Mouse (Mus musculus) CH12.LX (cell line): Measurements from ENCODE around the gene Keap1. TPM values are rescaled to one million over a fixed set of nuclear protein-coding genes. Genes with fewer than 3 reads are reported as not detected.

Experiments used
- DNase-seq: peaks from one replicate; pipeline ENCODE4 v3.0.0-alpha.2; 2013; ENCODE audit errors: extremely low read depth
- H3K27ac ChIP-seq: 2 replicates; pipeline ENCODE4 v1.5.1; 2012; ENCODE audit warnings: low read depth, mild to moderate bottlenecking, control low read depth, moderate library complexity; ENCODE audit not compliant: insufficient read depth
- H3K27me3 ChIP-seq: replicated peaks from 2 replicates; pipeline ENCODE3; 2012; ENCODE audit warnings: inconsistent platforms
- H3K36me3 ChIP-seq, 2 experiments: replicated peaks in 1 of 2; 2 replicates each; pipeline versions ENCODE3 to v1.6.1; 2012; ENCODE audit warnings: inconsistent platforms in 1 of 2, low read length in 1 of 2, mild to moderate bottlenecking in 1 of 2, mixed read lengths in 1 of 2, moderate library complexity in 1 of 2; ENCODE audit not compliant: control insufficient read depth in 1 of 2, insufficient read depth in 1 of 2
- H3K4me1 ChIP-seq, 2 experiments: 2 replicates each; pipeline ENCODE4 v1.6.1; 2012; ENCODE audit warnings: inconsistent platforms in 1 of 2, moderate library complexity in 1 of 2; ENCODE audit not compliant: insufficient read depth in 2 of 2, control insufficient read depth in 1 of 2
- H3K4me2 ChIP-seq: 2 replicates; pipeline ENCODE4 v1.6.1; 2012; ENCODE audit warnings: low read depth, mild to moderate bottlenecking, control low read depth; ENCODE audit not compliant: poor library complexity, insufficient read depth, severe bottlenecking
- H3K4me3 ChIP-seq, 3 experiments: fragments of 150-350 bp in 1 of 3; sonication (generic) in 1 of 3; replicated peaks in 1 of 3; 2 replicates each; pipeline versions ENCODE3 to v1.5.1; 2011 to 2012; ENCODE audit warnings: low read depth in 2 of 3, low read length in 2 of 3, mild to moderate bottlenecking in 2 of 3, moderate library complexity in 2 of 3, control low read depth in 1 of 3, improper control_type of control experiment in 1 of 3, inconsistent platforms in 1 of 3, mixed read lengths in 1 of 3; ENCODE audit not compliant: poor library complexity in 1 of 3
- H3K79me2 ChIP-seq: replicated peaks from 2 replicates; pipeline ENCODE4 v1.6.1; 2012; ENCODE audit warnings: mild to moderate bottlenecking, moderate library complexity; ENCODE audit not compliant: control insufficient read depth, poor library complexity, insufficient read depth, severe bottlenecking; ENCODE audit errors: extremely low read depth
- H3K9ac ChIP-seq: 2 replicates; pipeline ENCODE4 v1.6.1; 2012; ENCODE audit warnings: low read depth, mild to moderate bottlenecking, control low read depth, moderate library complexity; ENCODE audit not compliant: insufficient read depth
- H3K9me3 ChIP-seq: replicated peaks from 2 replicates; pipeline ENCODE3; 2012; ENCODE audit warnings: low read length, inconsistent platforms, mixed read lengths
- CHD2 ChIP-seq: IDR thresholded peaks from 2 replicates; pipeline ENCODE4 v1.6.1; 2011; ENCODE audit warnings: low read length, improper control_type of control experiment
- CTCF ChIP-seq, 2 experiments: IDR thresholded peaks in 1 of 2; conservative IDR thresholded peaks in 1 of 2; 2 replicates each; pipeline ENCODE4 v1.5.1; 2011 to 2012; ENCODE audit warnings: low read depth in 2 of 2, low read length in 2 of 2, improper control_type of control experiment in 1 of 2, inconsistent platforms in 1 of 2, mild to moderate bottlenecking in 1 of 2, moderate library complexity in 1 of 2
- E2F4 ChIP-seq: IDR thresholded peaks from 2 replicates; pipeline ENCODE4 v1.6.1; 2011; ENCODE audit warnings: low read depth, low read length, improper control_type of control experiment; ENCODE audit not compliant: insufficient replicate concordance
- ELF1 ChIP-seq: IDR thresholded peaks from 2 replicates; pipeline ENCODE4 v1.6.1; 2014; ENCODE audit warnings: low read depth, mild to moderate bottlenecking, inconsistent platforms, low read length, improper control_type of control experiment
- ETS1 ChIP-seq: conservative IDR thresholded peaks from 2 replicates; pipeline ENCODE4 v1.6.1; 2012; ENCODE audit warnings: low read depth, mild to moderate bottlenecking, inconsistent platforms, low read length, improper control_type of control experiment, moderate library complexity
- HCFC1 ChIP-seq: IDR thresholded peaks from 2 replicates; pipeline ENCODE4 v1.6.1; 2012; ENCODE audit warnings: low read depth, mild to moderate bottlenecking, inconsistent platforms, low read length, improper control_type of control experiment
- JUND ChIP-seq: conservative IDR thresholded peaks from 2 replicates; pipeline ENCODE4 v1.6.1; 2011; ENCODE audit warnings: low read depth, low read length, improper control_type of control experiment
- MAFK ChIP-seq: IDR thresholded peaks from 2 replicates; pipeline ENCODE4 v1.6.1; 2011; ENCODE audit warnings: low read length, improper control_type of control experiment; ENCODE audit not compliant: insufficient replicate concordance
- MEF2A ChIP-seq: IDR thresholded peaks from 2 replicates; pipeline ENCODE4 v1.6.1; 2014; ENCODE audit warnings: low read depth, mild to moderate bottlenecking, inconsistent platforms, low read length, improper control_type of control experiment, borderline replicate concordance
- MXI1 ChIP-seq: IDR thresholded peaks from 2 replicates; pipeline ENCODE4 v1.6.1; 2011; ENCODE audit warnings: mild to moderate bottlenecking, low read depth, low read length, improper control_type of control experiment
- MYC ChIP-seq: IDR thresholded peaks from 2 replicates; pipeline ENCODE4 v1.6.1; 2011; ENCODE audit warnings: low read depth, mild to moderate bottlenecking, improper control_type of control experiment, low read length
- NRF1 ChIP-seq: IDR thresholded peaks from 2 replicates; pipeline ENCODE4 v1.6.1; 2014; ENCODE audit warnings: low read depth, mild to moderate bottlenecking, inconsistent platforms, low read length, improper control_type of control experiment, moderate library complexity
- POLR2AphosphoS2 ChIP-seq: IDR thresholded peaks from 2 replicates; pipeline ENCODE4 v1.6.1; 2011; ENCODE audit warnings: low read depth, low read length, improper control_type of control experiment
- RAD21 ChIP-seq: IDR thresholded peaks from 2 replicates; pipeline ENCODE4 v1.6.1; 2011; ENCODE audit warnings: low read depth, mild to moderate bottlenecking, low read length, improper control_type of control experiment, moderate library complexity
- SIN3A ChIP-seq: IDR thresholded peaks from 2 replicates; pipeline ENCODE4 v1.6.1; 2012; ENCODE audit warnings: low read length, improper control_type of control experiment, inconsistent platforms
- SMC3 ChIP-seq: IDR thresholded peaks from 2 replicates; pipeline ENCODE4 v1.6.1; 2011; ENCODE audit warnings: low read depth, low read length, improper control_type of control experiment
- UBTF ChIP-seq: IDR thresholded peaks from 2 replicates; pipeline ENCODE4 v1.6.1; 2012; ENCODE audit warnings: low read depth, mild to moderate bottlenecking, inconsistent platforms, low read length, improper control_type of control experiment, moderate library complexity
- USF2 ChIP-seq: conservative IDR thresholded peaks from 2 replicates; pipeline ENCODE4 v1.6.1; 2011; ENCODE audit warnings: low read depth, low read length, improper control_type of control experiment
- dilution Hi-C: fragments of 300-500 bp; cut with MboI; formaldehyde crosslinking; loops from 2 replicates; pipeline ENCODE4 v1.14.3; 2020; ENCODE audit warnings: low sequenced_read_pairs; ENCODE audit not compliant: extremely low pct_unique_long_range_greater_than_20kb, extremely low pct_ligation_motif_present
- in situ Hi-C: fragments of 300-500 bp; cut with MboI; formaldehyde crosslinking; loops from 3 replicates; pipeline ENCODE4 v1.14.3; 2019; ENCODE audit warnings: low sequenced_read_pairs, low pct_ligation_motif_present, low pct_unique_long_range_greater_than_20kb, mixed read lengths
- polyA plus RNA-seq: library from polyadenylated mRNA; unstranded; fragments of >175 nt; gene quantifications from 2 replicates; pipeline ENCODE4 v1.2.1, GENCODE M21; 2012; ENCODE audit warnings: low read depth; ENCODE audit not compliant: insufficient read length
- total RNA-seq, 2 experiments: library from RNA; depleted of rRNA; stranded (reverse); fragments of 300-350 nt in 1 of 2; fragments of >200 nt in 1 of 2; gene quantifications; 2 replicates each; pipeline ENCODE4 v1.2.3; 2012 to 2014

The Keap1 gene
- total and polyA plus RNA-seq, 3 experiments, result 18.4 to 41.7 (median 31.2) TPM

- H3K9me3 ChIP-seq, result no peaks in the 10 kb centered on the region
- H3K9ac ChIP-seq, result no peak overlapping the region
- TF ChIP-seq CTCF (conservative IDR thresholded peaks at IDR 0.05 in 1 of 2, IDR thresholded peaks at IDR 0.05 in 1 of 2; ENCODE audit: low read depth in 2 of 2, low read length in 2 of 2), result peak; percentile 69 to 85
- no peak for TF ChIP-seq JUND
- no peak for TF ChIP-seq MYC
- peak; percentile 59 for TF ChIP-seq RAD21
- TF ChIP-seq MEF2A, result no peak
- TF ChIP-seq USF2, result no peak
- peak; percentile 73 for TF ChIP-seq SMC3
- no peak for TF ChIP-seq UBTF
- no peak for TF ChIP-seq E2F4
- no peak for TF ChIP-seq ELF1
- TF ChIP-seq MAFK, result no peak
- TF ChIP-seq POLR2AphosphoS2, result no peak
- H3K79me2 ChIP-seq, result no peaks in the 10 kb centered on the region
- H3K4me3 ChIP-seq, result no peak overlapping the region
- H3K4me1 ChIP-seq, result peaks cover 0 to 31% of the 10 kb centered on the region in 2 experiments; a peak in 2 of 4 replicates
- H3K4me2 ChIP-seq, result no peak overlapping the region
- H3K27ac ChIP-seq, result no peak overlapping the region
- in situ Hi-C loops (no loop called here), dilution Hi-C loops (no loop called here)
- H3K27me3 ChIP-seq, result peaks cover 2% of the 10 kb centered on the region
- peak; percentile 56 for DNase-seq
- H3K36me3 ChIP-seq, result peaks cover 22 to 39% of the 10 kb centered on the region in 2 experiments
Measured at GRCm38 (mm10) chr9:21213617-21214190, 25.5 kb downstream of the Keap1 start.

DNA sequence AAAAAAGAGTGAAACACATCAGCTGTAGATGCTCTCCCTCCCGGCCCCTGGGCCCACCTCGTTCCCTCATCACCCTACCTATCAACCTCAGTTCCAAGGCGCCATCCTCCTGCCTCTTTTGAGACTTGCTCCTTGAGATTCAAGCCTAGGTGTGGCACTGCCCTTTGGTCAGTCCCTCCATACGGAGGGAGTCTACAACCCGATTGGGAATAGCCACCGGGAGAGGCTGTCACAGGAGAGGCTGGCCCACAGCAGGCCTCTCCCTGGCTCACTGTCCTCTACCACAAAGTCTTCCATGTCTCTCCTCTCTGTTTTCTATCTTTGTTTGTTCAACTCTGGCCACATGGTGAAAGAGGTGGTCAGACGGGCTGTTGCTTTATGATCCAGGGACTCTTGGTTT is 27.5 kb downstream of the Keap1 start:
- in situ Hi-C loops, result no loop called here
- Histone ChIP-seq H3K79me2 (no peaks in the 10 kb centered on the region), H3K27ac (no peak overlapping the region), H3K9ac (no peak overlapping the region), H3K4me1 (peaks cover 0 to 34% of the 10 kb centered on the region in 2 experiments; a peak in 2 of 4 replicates), H3K4me2 (no peak overlapping the region), H3K27me3 (peaks cover 2% of the 10 kb centered on the region), H3K9me3 (no peaks in the 10 kb centered on the region), H3K36me3 (peaks cover 26 to 59% of the 10 kb centered on the region in 2 experiments), H3K4me3 (no peak overlapping the region)
- no peak for TF ChIP-seq MXI1
- TF ChIP-seq SIN3A, result no peak
- TF ChIP-seq NRF1, result no peak
- TF ChIP-seq CHD2, result no peak
- TF ChIP-seq HCFC1, result no peak
- TF ChIP-seq ETS1, result no peak
- DNase-seq, result no peak
- dilution Hi-C loops, result no loop called here
